Mouse (Mus musculus) natural killer cell, adult 2 months (primary cell): ENCODE measurements at regions not wholly inside any gene's neighbourhood (a gene's known extent, or its start where the extent isn't known, plus 50 kb on each side); places are given as distances from the start of the nearest gene placed in this dataset.

Source experiments
- DNase-seq, 2 experiments: peaks; one replicate each; pipeline ENCODE4 v3.0.0; 2022; ENCODE audit warnings: low spot score in 2 of 2

DNA sequence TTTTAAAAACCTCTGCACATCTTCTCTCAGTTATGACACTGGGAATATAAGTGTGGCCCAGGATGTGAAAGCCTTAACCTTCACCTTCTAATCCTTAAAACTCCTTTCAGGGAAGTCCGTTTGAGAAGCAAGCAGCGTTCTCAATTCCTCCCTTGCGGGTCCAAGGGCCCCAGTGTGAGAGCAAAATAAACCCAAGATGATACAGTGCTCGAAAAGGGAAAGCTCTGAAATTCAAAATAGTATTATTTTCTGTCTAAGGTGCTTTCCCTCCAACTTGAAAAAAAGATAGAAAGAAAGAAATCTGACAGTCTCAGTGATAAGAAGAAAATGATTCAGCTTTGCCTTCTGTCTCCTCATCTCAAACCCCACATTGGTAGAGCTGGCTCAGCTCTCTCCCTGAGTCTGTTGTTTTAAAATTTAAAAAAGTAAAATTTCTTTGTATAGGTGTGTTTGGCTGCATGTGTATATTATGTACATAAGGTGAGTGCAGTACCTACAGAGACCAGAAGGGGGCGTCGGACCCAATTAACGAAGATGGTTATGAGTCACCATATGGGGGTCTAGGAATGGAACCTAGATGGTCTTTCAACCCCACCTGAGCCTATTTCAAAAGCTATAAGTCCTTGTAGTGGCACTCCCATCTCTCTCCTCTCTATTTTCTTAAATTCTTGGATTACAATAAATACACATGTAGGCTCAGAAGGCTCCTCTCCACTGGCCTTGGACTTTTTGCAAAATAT lies 222.3 kb upstream of the Spdye4c start:
- no peak for DNase-seq

DNA sequence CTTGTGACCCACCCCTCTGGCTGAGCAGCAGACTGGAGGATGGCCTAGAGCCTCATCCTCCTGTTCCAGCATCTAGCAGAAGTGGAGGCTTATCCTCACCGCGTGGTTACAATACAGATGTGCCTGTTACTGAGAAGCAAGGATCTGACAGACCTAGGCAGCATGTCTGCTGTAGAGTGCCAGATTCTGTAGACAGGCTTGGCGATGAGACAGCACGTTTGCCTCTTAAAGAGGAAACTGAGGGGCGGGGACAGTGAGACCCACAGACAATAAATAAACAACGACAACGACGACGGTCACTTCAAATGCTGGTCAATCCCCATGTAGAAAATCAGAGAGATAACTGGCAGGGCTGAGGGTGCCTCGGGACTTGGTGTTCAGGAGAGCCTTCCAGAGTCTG lies 220.2 kb upstream of the Spdye4c start:
- DNase-seq, result no peak

DNA sequence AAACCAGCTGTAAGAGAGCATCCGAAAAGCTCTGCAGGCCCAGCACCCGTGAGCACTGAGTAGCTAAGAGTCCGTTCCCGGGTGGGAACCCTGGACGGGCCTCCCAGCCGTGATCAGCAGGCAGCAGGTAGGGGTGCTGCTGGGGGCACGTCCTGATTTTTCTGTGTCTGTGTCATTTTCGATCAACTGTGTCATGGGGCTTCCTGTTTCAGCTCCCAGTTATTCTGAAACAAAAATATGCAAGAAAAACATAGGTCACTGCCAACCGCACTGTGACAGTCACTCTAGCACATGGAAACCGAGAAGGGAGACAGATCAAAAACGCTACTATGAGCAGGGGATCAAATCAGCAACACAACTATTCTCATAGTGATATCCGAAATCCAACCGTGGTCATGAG lies 218.8 kb upstream of the Spdye4c start:
- DNase-seq, result no peak

DNA sequence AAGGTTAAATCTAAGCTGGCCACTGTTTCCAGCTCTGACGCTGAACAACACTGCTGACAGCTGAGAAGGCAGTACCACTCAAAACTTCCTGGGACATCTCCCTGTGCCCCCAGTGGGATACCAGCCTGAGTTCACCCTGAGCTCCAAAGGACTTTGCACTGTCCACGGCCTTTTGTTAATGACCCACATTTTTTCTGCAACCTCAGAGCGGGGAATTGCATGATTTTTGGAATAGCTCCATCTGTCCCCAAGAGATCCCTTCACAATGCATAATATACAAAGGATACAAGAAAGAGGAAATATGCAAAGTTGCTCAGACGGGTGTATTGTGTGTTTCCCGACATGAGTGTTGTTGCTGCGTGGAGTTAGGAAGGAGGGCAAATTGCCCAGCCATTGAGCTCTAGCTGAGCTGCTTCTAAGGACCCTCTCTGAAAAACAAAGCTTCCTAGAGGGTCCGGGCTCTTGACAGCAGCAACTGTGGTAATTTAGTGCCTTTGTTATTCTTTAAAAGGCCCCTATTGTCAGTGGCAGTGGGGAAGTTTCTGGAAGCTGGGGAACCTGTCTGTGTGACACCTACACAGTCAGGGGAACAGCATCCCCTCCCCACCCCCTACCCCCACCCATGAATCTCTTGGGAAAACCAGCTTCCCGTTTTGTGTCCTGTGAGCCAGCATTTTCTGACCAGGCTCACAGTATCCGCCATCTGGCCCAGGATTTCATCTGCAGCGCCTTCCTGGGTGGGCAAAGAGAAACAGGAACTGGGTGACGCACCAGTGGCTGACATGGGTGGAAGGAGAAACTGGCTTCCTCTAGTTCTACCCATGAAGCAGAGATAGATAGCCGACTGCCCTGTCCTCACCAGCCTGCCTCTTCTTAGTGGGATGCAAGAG lies 217.4 kb upstream of the Spdye4c start:
- peak in 1 of 2 experiments; percentile 77 for DNase-seq

DNA sequence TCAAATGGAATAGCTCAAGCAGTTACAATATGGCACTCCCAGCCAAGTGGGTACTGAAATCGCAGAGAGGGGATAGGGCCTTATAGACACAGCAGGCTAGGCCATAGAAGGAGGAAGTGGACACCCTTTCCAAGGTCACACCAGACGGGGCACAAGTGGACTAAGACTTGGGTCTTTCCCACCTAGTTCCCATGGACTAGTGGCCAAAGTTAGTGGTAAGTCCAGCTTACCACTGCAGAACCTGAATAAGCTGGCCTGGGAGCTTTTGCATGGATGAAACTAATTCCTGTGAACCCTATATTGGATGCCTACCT lies 216.8 kb upstream of the Spdye4c start:
- DNase-seq, result no peak

DNA sequence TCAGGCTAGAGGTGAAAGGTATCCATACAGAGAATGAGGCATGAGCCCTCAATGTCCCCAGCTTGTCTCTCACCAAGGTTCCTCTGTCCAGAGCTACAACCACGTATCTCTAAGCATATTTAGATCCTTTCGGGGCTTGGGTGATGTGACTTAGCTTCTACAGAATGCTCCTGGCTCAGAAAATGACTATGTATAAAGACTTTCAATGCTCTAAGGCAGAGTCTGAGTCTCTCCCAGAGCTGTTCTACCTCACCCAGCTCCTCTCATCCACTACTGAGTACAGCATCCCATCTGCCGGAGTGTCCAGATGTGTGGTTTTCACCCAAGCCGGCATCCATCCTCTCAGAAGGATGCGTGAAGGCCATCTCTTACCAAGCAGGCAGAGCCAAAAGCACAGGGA lies 216.1 kb upstream of the Spdye4c start:
- no peak for DNase-seq

DNA sequence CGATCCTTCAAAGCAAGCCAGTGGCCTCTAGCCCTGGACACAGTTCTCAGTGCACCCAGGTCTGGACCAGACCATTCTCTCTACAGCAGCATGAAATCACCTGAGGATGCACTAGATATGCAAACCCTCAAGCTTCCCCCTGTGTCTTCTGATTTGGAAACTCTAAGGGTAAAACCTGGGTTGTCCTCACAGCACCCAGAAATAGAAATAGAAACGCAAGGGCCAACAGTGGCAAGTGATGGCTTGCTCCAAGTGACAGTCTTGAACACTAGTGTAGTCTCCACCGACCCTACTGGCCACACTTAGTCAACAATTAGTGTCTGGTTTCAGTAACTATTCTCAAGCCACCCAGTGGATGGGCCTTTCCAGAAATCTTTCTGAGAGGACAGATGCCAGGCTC lies 215.2 kb upstream of the Spdye4c start:
- no peak for DNase-seq

DNA sequence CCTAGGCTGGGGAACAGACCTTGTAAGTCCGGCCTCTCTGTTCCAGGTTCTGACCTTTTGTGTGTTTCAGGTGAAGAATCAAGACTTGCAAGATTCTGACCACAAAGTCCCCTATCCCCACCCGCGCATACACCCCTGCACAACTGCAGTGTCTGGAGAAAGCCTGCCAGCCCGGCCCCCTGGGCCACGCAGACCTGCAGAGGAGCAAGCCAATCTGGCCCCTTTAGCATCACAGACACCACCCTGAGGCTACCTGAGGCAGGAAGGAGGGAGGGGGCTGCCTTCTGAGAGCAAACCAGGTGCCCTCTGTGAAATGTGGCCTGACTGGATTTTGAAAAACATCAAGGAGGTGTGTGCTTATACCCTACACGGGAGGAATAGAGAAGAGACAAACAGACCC lies 213.8 kb upstream of the Spdye4c start:
- no peak for DNase-seq

DNA sequence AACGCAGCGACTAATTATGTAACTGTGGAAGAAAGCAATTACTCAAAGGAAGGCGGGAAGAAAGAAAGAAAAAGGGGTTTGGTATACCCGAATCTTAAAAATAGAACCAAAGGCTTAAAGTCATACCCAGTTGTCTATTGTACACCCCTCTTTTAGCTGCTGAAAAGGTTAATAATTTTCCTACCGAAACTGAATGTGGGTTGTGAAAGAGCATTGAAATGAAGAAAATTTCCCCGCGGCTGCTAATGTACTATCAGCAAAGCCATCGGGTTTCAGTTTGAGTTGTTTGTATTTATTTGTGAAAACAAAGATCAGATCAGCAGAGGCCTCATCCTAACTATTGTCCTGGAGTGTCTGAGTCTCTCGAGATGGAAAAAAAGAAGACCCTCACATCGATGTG lies 213.3 kb upstream of the Spdye4c start:
- DNase-seq, result no peak

DNA sequence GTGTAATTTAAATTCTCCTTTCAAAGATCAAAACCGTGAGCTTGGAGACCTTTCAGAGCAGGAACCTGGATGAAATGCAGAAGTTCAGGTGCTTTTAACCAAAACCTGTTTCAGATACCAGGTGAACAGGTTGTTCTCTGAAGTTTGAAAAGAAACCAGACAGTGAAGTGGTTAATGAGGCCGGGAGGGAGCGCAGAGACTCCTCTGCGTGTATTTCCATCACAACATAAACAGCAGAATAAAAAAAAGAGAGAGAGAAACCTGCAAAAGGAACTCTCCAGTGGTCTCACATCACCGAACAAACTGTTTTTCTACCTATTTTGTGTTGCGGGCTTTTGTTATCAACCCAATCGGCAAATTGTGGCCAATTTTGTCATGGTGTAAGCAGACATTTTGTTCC lies 212.6 kb upstream of the Spdye4c start:
- DNase-seq, result no peak

DNA sequence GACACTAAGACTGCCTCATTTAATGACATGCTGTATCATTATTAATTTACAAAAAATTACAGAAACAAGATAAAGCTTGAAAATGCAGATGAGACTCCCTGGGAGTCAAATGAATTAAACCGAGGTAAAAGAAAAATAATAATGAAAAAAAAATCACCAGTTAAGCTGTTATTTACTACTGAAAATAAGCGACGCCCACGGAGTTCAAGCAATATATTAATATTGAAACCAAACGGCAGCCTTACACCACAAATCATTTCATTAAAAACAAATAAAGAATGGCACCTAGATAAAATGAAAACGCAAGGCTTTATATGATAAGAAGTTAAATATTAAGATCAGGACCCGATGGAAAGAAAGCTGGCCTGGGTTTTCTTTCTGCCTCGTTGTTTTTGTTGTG lies 211.9 kb upstream of the Spdye4c start:
- DNase-seq, result no peak

DNA sequence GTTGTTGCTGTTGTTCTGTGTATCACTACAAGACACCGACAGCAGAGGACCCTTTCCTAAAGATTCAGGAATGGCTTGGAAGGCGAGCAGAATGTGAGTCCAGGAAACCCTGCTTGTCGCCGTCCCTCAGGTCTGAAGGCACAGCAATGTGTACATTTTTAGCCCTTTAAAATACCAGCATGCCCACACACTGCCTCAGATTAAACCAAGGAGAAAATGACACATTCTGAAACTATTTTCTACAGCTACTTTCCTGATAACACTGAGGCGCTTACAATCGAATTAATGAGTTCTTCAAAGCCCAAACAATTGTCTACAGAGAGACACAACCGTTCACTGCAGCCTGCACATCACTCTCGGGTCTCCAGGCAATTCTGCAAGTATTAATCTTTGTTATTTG lies 211.5 kb upstream of the Spdye4c start:
- no peak for DNase-seq

DNA sequence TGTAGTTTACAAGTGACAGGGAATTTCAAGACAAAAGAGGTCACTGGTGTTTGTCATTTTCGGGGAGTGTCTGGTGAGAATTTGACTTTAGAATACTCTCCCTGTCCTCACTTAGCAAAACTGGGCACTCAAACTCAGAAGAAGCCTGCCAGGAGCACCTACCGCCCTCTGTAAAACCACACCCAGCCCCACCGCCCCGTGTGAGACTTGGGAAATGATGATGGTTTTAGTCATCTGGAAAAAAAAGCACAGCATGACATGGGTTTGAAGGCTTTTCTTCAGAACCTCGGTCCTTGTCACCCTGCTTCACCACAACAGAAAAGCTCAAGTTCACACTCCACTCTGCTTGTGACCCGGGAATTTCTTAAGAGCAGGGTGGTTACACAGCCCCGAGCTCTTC lies 210.4 kb upstream of the Spdye4c start:
- peak; percentile 64 to 79 for DNase-seq

DNA sequence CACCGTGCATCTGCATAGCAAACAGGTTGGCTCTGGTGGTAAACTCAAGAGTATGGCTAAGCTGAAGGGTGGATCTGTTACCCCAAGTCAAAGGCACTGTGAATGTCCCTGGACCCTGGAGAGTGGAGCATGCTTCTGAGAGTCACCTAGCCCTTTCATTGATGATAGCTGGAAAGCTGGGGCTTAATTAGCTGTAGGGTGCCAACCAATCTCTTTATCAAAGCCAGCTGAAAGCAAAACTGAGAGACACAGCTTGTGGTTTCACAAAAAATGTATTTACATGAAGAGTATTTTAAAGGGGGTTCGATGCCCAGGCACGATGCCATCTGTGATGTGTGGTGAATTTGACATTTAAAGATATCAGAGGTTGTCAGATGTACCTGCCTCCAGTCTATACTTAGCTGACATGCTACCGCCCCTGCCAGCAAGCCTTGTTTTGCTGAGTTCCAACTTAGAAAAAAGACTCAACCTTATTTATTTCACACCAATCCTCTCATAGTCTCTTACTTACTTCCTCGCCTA lies 209.3 kb upstream of the Spdye4c start:
- DNase-seq, result peak in 1 of 2 experiments; percentile 56

DNA sequence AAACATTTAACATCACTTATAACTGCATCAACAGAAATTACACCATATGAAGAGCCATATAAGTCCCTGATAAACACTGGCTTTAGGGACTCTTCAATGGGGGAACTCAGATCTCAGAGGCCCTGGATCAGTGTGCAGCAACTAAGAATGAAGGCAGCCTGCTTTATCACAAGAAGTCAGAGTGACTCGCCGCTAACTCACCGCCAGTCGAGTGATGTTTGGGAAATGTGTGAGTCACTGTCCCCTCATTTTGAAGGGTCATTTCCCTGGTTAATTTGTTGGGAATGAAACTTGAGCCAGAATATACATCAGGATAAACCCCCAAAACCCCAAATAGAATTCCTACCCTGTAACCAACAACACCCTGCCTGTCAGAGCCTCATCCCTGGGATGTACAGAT lies 208.5 kb upstream of the Spdye4c start:
- DNase-seq, result no peak

DNA sequence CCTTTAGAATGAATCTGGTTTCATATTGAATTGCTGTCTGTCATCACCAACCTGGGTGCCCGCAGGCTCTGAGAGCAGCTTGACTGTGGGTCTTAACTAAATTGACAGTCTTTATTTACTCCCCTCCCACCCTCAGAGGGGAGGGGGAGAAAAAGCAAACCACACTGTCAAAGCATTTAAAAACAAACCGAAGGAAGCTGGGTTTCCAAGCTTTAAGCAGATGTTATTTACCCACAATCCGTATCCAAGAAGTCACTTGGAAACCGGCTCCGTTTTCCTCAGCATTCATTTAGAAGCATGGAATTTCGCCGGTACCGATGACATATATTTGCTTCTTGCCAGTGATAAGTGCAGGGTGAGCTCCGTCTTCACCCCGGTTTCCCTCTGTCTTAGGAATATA lies 206.4 kb upstream of the Spdye4c start:
- DNase-seq, result no peak

DNA sequence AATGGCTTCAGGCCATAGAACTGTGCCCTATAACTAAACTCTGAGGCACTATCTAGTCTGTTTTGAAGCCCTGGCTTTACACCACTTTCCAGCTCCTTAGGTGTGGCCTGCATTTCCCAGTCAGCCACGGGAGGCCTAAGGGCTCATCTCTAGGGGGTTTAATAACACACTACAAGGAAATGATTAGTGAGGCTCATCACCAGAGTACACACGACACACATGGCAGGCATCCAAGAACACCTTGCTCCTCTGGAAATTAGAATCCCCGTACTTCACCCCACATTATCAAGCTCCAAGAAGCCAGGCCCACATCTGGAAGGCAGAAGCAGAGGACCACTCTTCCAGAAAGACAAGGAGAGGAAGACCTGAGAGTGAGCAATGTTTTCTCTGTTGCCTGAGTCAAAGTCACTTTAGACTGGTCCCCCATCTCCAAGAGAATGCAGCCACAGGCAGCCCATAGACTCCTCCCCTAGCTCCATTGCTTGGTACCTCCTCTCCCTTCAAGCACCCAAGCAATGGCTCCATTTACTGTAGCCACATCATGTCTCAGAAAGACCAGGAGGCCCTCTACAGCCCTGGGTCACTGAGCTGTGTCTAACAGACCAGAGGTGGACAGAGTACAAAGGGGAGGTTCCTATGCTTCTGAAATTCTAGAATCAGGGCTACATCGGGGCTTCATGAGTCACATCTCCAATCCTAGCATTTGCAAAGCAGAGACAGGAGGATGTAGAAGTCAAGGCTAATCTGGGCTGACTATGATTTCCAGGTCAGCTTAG lies 204.0 kb upstream of the Spdye4c start:
- no peak for DNase-seq

DNA sequence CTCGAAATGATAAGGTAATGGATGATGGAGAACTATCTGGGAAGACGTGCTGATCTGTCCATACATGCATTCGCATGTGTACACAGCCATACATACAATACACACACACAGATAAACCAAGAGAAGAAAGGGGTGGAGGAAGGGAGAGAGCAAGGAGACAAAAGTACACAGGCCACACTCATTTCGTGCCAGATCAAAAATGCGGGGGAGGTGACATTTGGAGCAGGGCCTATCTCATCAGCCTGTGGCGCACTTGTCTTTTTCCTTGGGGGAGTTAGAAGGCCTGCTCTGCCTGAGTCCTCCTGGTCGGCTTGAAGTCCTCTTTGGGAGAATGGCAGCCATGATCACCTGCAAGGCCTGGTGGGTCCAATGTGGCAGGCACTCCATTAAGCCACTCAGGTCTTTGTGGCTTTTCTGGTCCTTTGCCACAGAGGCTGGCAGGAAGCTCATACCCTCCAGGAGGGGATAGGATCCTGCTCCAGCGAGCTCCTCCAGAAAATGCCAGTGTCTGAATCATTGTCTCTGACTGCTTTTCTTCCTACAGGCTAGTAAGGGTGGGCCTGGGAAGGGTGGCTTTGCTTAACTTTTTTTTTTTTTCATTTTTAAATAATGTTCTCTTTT lies 203.0 kb upstream of the Spdye4c start:
- no peak for DNase-seq

DNA sequence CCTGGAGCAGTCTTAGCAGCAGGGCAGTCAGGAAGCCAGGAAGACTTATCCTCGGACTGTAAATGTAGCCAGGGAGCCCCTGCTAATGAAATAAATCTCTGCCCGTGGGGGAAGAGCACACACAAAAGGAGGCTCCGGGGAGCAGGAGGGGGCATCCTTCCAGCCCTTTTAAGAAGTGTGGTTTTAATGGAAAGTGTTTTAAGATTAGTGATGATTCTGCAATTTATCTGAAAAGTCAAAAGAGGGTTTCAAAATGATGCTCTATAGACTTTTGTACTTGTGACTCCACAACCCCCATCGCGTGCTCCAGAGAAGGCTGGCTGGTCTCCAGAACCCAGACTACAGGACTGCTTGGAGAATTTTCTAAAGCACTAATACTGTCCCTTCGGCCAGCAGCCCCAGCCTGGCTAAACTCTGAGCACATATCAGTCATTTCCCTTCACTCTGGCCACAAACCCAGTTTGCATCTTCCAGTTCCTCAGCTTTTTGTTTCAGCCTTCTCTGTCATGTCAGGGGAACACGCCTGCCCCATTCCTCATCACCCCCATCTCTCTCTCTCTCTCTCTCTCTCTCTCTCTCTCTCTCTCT lies 202.0 kb upstream of the Spdye4c start:
- no peak for DNase-seq

DNA sequence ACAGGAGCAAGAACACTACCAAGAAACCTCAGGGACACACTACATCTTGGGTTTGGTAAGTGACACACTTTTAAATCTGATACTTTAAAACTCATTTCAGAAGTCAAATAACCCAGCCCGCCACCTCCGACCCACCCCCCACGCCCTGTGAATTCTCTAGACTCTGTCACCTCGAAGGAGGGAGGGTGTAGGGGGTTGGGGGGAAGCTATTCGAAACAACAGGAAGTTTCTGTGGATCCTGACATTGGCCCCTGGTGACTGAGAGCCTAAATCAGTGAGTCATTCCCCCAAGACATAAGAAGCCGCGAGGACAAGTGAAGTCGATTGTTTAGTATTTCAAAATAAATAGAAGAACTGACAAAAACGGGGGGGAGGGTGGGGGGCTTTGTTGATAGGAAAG lies 198.7 kb upstream of the Spdye4c start:
- DNase-seq, result peak; percentile 73 to 79

DNA sequence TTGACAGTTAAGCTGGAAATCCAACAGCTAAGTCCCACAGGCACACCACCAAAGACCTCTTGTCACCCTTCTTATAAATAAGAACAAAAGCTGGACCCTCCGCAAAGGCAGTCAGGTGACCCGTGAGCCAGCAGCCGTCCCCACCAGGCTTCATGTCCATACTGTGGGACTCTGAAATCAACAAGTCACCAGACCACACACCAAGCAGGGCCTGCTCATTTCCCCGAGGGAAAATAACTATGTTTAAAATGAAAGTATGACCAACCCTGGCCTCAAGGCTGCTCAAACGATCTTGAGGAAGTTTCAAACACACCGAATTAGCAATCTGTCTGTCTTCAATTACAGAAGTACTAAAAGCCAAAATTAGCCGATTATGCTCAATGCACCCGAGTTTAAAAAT lies 197.6 kb upstream of the Spdye4c start:
- DNase-seq, result peak in 1 of 2 experiments; percentile 43

DNA sequence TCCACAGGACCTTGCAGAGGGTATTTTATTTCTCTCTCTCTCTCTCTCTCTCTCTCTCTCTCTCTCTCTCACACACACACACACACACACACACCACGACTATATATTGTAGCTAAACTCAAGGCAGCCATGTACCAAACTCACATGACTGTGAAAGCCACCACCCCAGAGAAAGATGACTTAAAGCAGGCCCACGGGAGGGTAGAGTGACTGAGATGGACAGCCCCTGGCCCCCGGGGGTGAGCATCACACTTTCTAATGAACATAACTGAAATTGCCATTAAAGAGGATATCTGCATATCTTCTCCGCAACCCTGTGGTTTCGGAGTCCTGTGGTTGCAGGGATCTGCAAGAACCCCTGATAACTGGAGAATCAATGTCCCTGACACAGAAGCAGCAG lies 197.1 kb upstream of the Spdye4c start:
- no peak for DNase-seq
